Mouse (Mus musculus): Measurements from ENCODE around the gene Rexo5.

The Rexo5 gene

GRCm38 (mm10) chr7:119847396-119847795 is 53.6 kb downstream of the Rexo5 start:
- no peak for DNase-seq

GRCm38 (mm10) chr7:119849096-119849495 is 55.3 kb downstream of the Rexo5 start:
- DNase-seq, result peak; percentile 82 to 87

- DNase-seq, result no peak
Observed at GRCm38 (mm10) chr7:119850737-119851136, 56.9 kb downstream of the Rexo5 start.

- DNase-seq, result no peak
Observed at GRCm38 (mm10) chr7:119852494-119852893, 58.7 kb downstream of the Rexo5 start.

- DNase-seq, result no peak
Observed at GRCm38 (mm10) chr7:119853186-119853585, 59.4 kb downstream of the Rexo5 start.

- no peak for DNase-seq
Observed at GRCm38 (mm10) chr7:119854362-119854761, 60.6 kb downstream of the Rexo5 start.

- DNase-seq, result no peak
Observed at GRCm38 (mm10) chr7:119855031-119855430, 61.2 kb downstream of the Rexo5 start.

GRCm38 (mm10) chr7:119859476-119859875 is 65.7 kb downstream of the Rexo5 start:
- DNase-seq, result peak; percentile 34 to 43

GRCm38 (mm10) chr7:119860116-119860515 is 66.3 kb downstream of the Rexo5 start:
- DNase-seq, result no peak

GRCm38 (mm10) chr7:119860554-119860953 is 66.7 kb downstream of the Rexo5 start:
- DNase-seq, result no peak

- no peak for DNase-seq
Observed at GRCm38 (mm10) chr7:119860971-119861334, 67.1 kb downstream of the Rexo5 start.

- peak; percentile 58 to 68 for DNase-seq
Observed at GRCm38 (mm10) chr7:119861335-119862091, 67.7 kb downstream of the Rexo5 start.

GRCm38 (mm10) chr7:119862167-119862566 is 68.4 kb downstream of the Rexo5 start:
- DNase-seq, result no peak

- DNase-seq, result no peak
Observed at GRCm38 (mm10) chr7:119864500-119864899, 70.7 kb downstream of the Rexo5 start.

GRCm38 (mm10) chr7:119866136-119866535 is 72.3 kb downstream of the Rexo5 start:
- DNase-seq, result peak in 1 of 2 experiments; percentile 15

GRCm38 (mm10) chr7:119872204-119872603 is 78.4 kb downstream of the Rexo5 start:
- DNase-seq, result no peak

- DNase-seq, result no peak
Observed at GRCm38 (mm10) chr7:119873050-119873449, 79.2 kb downstream of the Rexo5 start.

GRCm38 (mm10) chr7:119875776-119876440 is 82.1 kb downstream of the Rexo5 start:
- DNase-seq, result peak; percentile 76 to 79

- no peak for DNase-seq
Observed at GRCm38 (mm10) chr7:119879171-119879570, 85.4 kb downstream of the Rexo5 start.

GRCm38 (mm10) chr7:119880345-119880744 is 86.5 kb downstream of the Rexo5 start:
- no peak for DNase-seq

- DNase-seq, result no peak
Observed at GRCm38 (mm10) chr7:119881229-119881628, 87.4 kb downstream of the Rexo5 start.

GRCm38 (mm10) chr7:119887887-119888286 is 94.1 kb downstream of the Rexo5 start:
- DNase-seq, result no peak

GRCm38 (mm10) chr7:119892198-119892597 is 98.4 kb downstream of the Rexo5 start:
- DNase-seq, result no peak

GRCm38 (mm10) chr7:119892742-119893141 is 98.9 kb downstream of the Rexo5 start:
- DNase-seq, result no peak

Data from cerebellum, postnatal 10 days (tissue).